In genomic region chr17:70850996-70851991, GRCm38 (mm10) we compare ENCODE assay signal across 8 mouse cellular contexts. TPM values are rescaled to one million over a fixed set of nuclear protein-coding genes. Genes with fewer than 3 reads are reported as not detected.
DNase-seq lines count a peak whose midpoint lies in the region; ATAC-seq and TF ChIP-seq lines count a peak whose summit lies in the region.

No protein-coding gene starts in this region.

- H3K27ac ChIP-seq in liver, embryonic 13.5 days = peak overlapping the region; percentile 77

- WGBS in liver, embryonic 13.5 days (ENCODE audit: insufficient replicate concordance) = under 1% methylated on average over 53 of the region's 54 CpGs

- no peaks in the 10 kb centered on the region for H3K9me3 ChIP-seq in liver, embryonic 13.5 days (replicated peaks)

- H3K79me2 ChIP-seq in myocyte (ENCODE audit: control insufficient read depth, insufficient read depth) = peaks cover 67% of the 10 kb centered on the region

- DNase-seq in layer of hippocampus, adult 9-11 months = peak; percentile 83
- no peak for DNase-seq in layer of hippocampus, adult 9-10 months (ENCODE audit: low spot score)
- DNase-seq in cerebellum, adult 9-11 months = peak; percentile 42
- peak; percentile 69 for DNase-seq in gastrocnemius, postnatal 14 days
- DNase-seq in induced T-regulatory cell, adult 2 months (ENCODE audit: low read depth) = peak; percentile 91
- DNase-seq in liver, embryonic 13.5 days = peak; percentile 40
- peak; percentile 85 for DNase-seq in testis, postnatal 10 days (ENCODE audit: low spot score)

- H3K36me3 ChIP-seq in liver, embryonic 13.5 days = no peaks in the 10 kb centered on the region
- peaks cover 6% of the 10 kb centered on the region for H3K36me3 ChIP-seq in myocyte (ENCODE audit: control insufficient read depth, insufficient read depth)

- H3ac ChIP-seq in myocyte (ENCODE audit: control insufficient read depth, insufficient read length) = peak overlapping the region; percentile 72

- intact Hi-C loops in gastrocnemius, postnatal 14 days (cut with DNase I; ENCODE audit: low total_unique reads) = no loop called here

- peak overlapping the region; percentile 83 for H3K4me2 ChIP-seq in liver, embryonic 13.5 days
- peak overlapping the region; percentile 80 for H3K4me2 ChIP-seq in myocyte (ENCODE audit: low read depth)

- peaks cover 33% of the 10 kb centered on the region for H3K4me1 ChIP-seq in liver, embryonic 13.5 days (replicated peaks)

- peak overlapping the region; percentile 67 for H3K4me3 ChIP-seq in liver, embryonic 13.5 days (replicated peaks)
- peak overlapping the region; percentile 98 for H3K4me3 ChIP-seq in myocyte

- ATAC-seq in liver, embryonic 13.5 days (ENCODE audit: low read depth) = peak; percentile 60

- peaks cover 57% of the 10 kb centered on the region for H3K27me3 ChIP-seq in liver, embryonic 13.5 days
- no peaks in the 10 kb centered on the region for H3K27me3 ChIP-seq in myocyte (ENCODE audit: control insufficient read depth, insufficient read depth, insufficient read length)

- peak; percentile 70 for TF ChIP-seq POLR2A in myocyte (IDR thresholded peaks at IDR 0.05; ENCODE audit: insufficient read length, low read depth)

- peak overlapping the region; percentile 74 for H3K9ac ChIP-seq in liver, embryonic 13.5 days

TF ChIP-seq in myocyte, 11 proteins besides CTCF, POLR2A, EP300 and RAD21:
- TF ChIP-seq SRF (IDR thresholded peaks at IDR 0.05; ENCODE audit: control insufficient read depth, insufficient read length, low read depth) (no peak), E2F4 (IDR thresholded peaks at IDR 0.05; ENCODE audit: insufficient read depth) (no peak), CEBPB (IDR thresholded peaks at IDR 0.05; ENCODE audit: insufficient read depth, poor library complexity, severe bottlenecking) (peak; percentile 84), TCF12 (IDR thresholded peaks at IDR 0.05; ENCODE audit: insufficient read depth, poor library complexity, severe bottlenecking) (peak; percentile 7), POLR2AphosphoS2 (IDR thresholded peaks at IDR 0.05; ENCODE audit: insufficient read length, low read depth) (peak; percentile 84), MYOD1 (IDR thresholded peaks at IDR 0.05; ENCODE audit: control insufficient read depth in 1 of 3, insufficient read length in 2 of 3, low read depth in 2 of 3) (peak in 2 of 3 experiments; percentile 82 to 94), USF1 (IDR thresholded peaks at IDR 0.05; ENCODE audit: low read depth) (no peak), TCF3 (IDR thresholded peaks at IDR 0.05; ENCODE audit: insufficient read length, low read depth) (peak; percentile 57), MYOG (IDR thresholded peaks at IDR 0.05; ENCODE audit: control insufficient read depth in 1 of 3, insufficient read depth in 1 of 3, insufficient read length in 2 of 3, low read depth in 2 of 3) (peak; percentile 50 to 95 (median 77)), MAX (IDR thresholded peaks at IDR 0.05; ENCODE audit: low read depth) (peak; percentile 82), REST (IDR thresholded peaks at IDR 0.05; ENCODE audit: insufficient read depth, insufficient read length) (no peak)
TF ChIP-seq in myocyte: peak in this region for 7.

RNA-seq across cellular contexts. Expression of gene Tgif1, which starts 2.1 kb away (rescaled TPM):
- total RNA-seq in gastrocnemius, postnatal 14 days (2021) = 1 to 10 TPM; 7.2 to 7.3 TPM
- 8.9 and 10.1 TPM in 2 replicates for polyA plus RNA-seq in liver, embryonic 13.5 days (2015; fragmentation: Nextera tagmentation; extraction: Ambion mirVana)
- 75.2 TPM for polyA plus RNA-seq in myocyte (2012; fragmentation: generic; extraction: Trizol)
